Comparison of ENCODE assay signal across 26 mouse cellular contexts in the genomic region with DNA sequence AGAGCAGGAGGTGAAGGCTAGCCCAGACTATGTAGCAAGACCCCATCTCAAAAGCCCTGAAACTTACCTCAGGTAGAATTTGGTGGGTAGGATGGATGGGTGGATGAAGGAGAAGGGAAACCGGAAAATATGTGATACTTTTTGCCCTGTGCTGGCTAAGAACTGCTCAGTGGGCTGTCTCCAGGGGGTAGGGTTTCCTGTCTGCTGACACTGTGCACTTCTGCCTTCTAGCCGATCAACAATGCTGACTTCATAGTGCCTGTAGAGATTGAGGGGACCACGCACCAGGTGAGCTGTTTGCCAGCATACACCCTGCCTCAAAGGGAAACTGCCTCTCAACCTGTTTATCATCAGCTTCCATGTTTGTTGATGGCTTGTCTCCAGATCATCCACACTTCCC. TPM values are rescaled to one million over a fixed set of nuclear protein-coding genes. Genes with fewer than 3 reads are reported as not detected.
"Had no signal": no experiment of that assay in that cellular context is flagged by ENCODE, and none has a peak within 500 bp of the region (broad histone marks: within the 10 kb centered on the region; RNA-seq: fewer than 3 reads in every experiment).

No protein-coding gene starts in this region.

- H3K4me2 ChIP-seq: heart, embryonic 11.5 days; heart, embryonic 13.5 days; heart, embryonic 15.5 days; hindbrain, embryonic 13.5 days; hindbrain, embryonic 15.5 days; limb, embryonic 13.5 days; limb, embryonic 15.5 days had no signal

- H3K4me3 ChIP-seq: heart, adult 2 months; heart, embryonic 13.5 days; heart, embryonic 15.5 days; hindbrain, embryonic 13.5 days; hindbrain, embryonic 15.5 days; layer of hippocampus, adult 2 months; limb, embryonic 13.5 days; limb, embryonic 15.5 days had no signal

- H3K27ac ChIP-seq: heart, adult 2 months; heart, embryonic 13.5 days; heart, embryonic 15.5 days; hindbrain, embryonic 13.5 days; hindbrain, embryonic 15.5 days; hindbrain, postnatal 0 days; layer of hippocampus, adult 2 months; limb, embryonic 13.5 days; limb, embryonic 15.5 days had no signal

- H3K9me3 ChIP-seq: heart, embryonic 13.5 days; heart, embryonic 15.5 days; hindbrain, embryonic 13.5 days; hindbrain, embryonic 15.5 days; limb, embryonic 13.5 days; limb, embryonic 15.5 days had no signal

- ATAC-seq: hindbrain, postnatal 0 days; intestine, postnatal 0 days had no signal

- H3K27me3 ChIP-seq: heart, embryonic 13.5 days; heart, embryonic 15.5 days; hindbrain, embryonic 13.5 days; hindbrain, embryonic 15.5 days; limb, embryonic 13.5 days; limb, embryonic 15.5 days had no signal

- DNase-seq: gastrocnemius, postnatal 14 days; gastrocnemius, postnatal 36 days; heart, adult 11 months; heart, adult 2 months; heart, postnatal 14 days; heart, postnatal 36 days; kidney, adult 18-20 months; kidney, adult 8-10 months; kidney, postnatal 10 days; kidney, postnatal 25 days; kidney, postnatal 4 days; layer of hippocampus, adult 9-11 months; layer of hippocampus, postnatal 36 days; left cerebral cortex, postnatal 4 days had no signal

- H3K9ac ChIP-seq: heart, embryonic 13.5 days; heart, embryonic 15.5 days; hindbrain, embryonic 13.5 days; hindbrain, embryonic 15.5 days; limb, embryonic 13.5 days; limb, embryonic 15.5 days had no signal

RNA-seq across cellular contexts. Expression of gene Eef1akmt3, which starts 47.7 kb away (rescaled TPM):
- total RNA-seq: gastrocnemius, adult 8-10 months; heart, adult 2 months; heart, postnatal 36 days; hematopoietic stem cell, adult 5-6 weeks had no signal
